Mouse (Mus musculus): ENCODE results near the gene Ccnjl.
A peak's percentile ranks its signal among the peaks of the same experiment; 100 is the strongest.

Gene Ccnjl

GRCm38 (mm10) chr11:43520521-43520920 lies 8.1 kb upstream of the Ccnjl start:
- no peak for DNase-seq (ENCODE audit: low read depth)

GRCm38 (mm10) chr11:43528078-43528682 lies 404 bp upstream of the Ccnjl start:
- no peak for DNase-seq (ENCODE audit: low read depth)

- DNase-seq (ENCODE audit: low read depth): no peak
These were observed 1.5 kb downstream of the Ccnjl start for GRCm38 (mm10) chr11:43530043-43530442.

GRCm38 (mm10) chr11:43531619-43532018 lies 3.0 kb downstream of the Ccnjl start:
- no peak for DNase-seq (ENCODE audit: low read depth)

- no peak for DNase-seq (ENCODE audit: low read depth)
These were observed 8.5 kb downstream of the Ccnjl start for GRCm38 (mm10) chr11:43537074-43537473.

GRCm38 (mm10) chr11:43539863-43540262 lies 11.3 kb downstream of the Ccnjl start:
- DNase-seq (ENCODE audit: low read depth): no peak

GRCm38 (mm10) chr11:43543711-43544466 lies 15.3 kb downstream of the Ccnjl start:
- DNase-seq (ENCODE audit: low read depth): no peak

GRCm38 (mm10) chr11:43544819-43545218 lies 16.2 kb downstream of the Ccnjl start:
- no peak for DNase-seq (ENCODE audit: low read depth)

GRCm38 (mm10) chr11:43545873-43546475 lies 17.4 kb downstream of the Ccnjl start:
- no peak for DNase-seq (ENCODE audit: low read depth)

GRCm38 (mm10) chr11:43546678-43547077 lies 18.1 kb downstream of the Ccnjl start:
- no peak for DNase-seq (ENCODE audit: low read depth)

GRCm38 (mm10) chr11:43548148-43548547 lies 19.6 kb downstream of the Ccnjl start:
- DNase-seq (ENCODE audit: low read depth): no peak

GRCm38 (mm10) chr11:43548657-43549435 lies 20.3 kb downstream of the Ccnjl start:
- no peak for DNase-seq (ENCODE audit: low read depth)

GRCm38 (mm10) chr11:43549701-43550100 lies 21.1 kb downstream of the Ccnjl start:
- DNase-seq (ENCODE audit: low read depth): peak; percentile 26

- no peak for DNase-seq (ENCODE audit: low read depth)
These were observed 23.2 kb downstream of the Ccnjl start for GRCm38 (mm10) chr11:43551756-43552155.

- DNase-seq (ENCODE audit: low read depth): no peak
These were observed 24.1 kb downstream of the Ccnjl start for GRCm38 (mm10) chr11:43552675-43553074.

- no peak for DNase-seq (ENCODE audit: low read depth)
These were observed 28.0 kb downstream of the Ccnjl start for GRCm38 (mm10) chr11:43556538-43556937.

GRCm38 (mm10) chr11:43559515-43560292 lies 31.1 kb downstream of the Ccnjl start:
- DNase-seq (ENCODE audit: low read depth): no peak

GRCm38 (mm10) chr11:43563654-43564244 lies 35.2 kb downstream of the Ccnjl start:
- no peak for DNase-seq (ENCODE audit: low read depth)

GRCm38 (mm10) chr11:43565414-43565813 lies 36.8 kb downstream of the Ccnjl start:
- no peak for DNase-seq (ENCODE audit: low read depth)

GRCm38 (mm10) chr11:43565852-43566251 lies 37.3 kb downstream of the Ccnjl start:
- DNase-seq (ENCODE audit: low read depth): no peak

GRCm38 (mm10) chr11:43566696-43567095 lies 38.1 kb downstream of the Ccnjl start:
- no peak for DNase-seq (ENCODE audit: low read depth)

Measured in fibroblast of lung, adult 2 months (primary cell).